ENCODE assay signal across 11 mouse cellular contexts in the genomic region with DNA sequence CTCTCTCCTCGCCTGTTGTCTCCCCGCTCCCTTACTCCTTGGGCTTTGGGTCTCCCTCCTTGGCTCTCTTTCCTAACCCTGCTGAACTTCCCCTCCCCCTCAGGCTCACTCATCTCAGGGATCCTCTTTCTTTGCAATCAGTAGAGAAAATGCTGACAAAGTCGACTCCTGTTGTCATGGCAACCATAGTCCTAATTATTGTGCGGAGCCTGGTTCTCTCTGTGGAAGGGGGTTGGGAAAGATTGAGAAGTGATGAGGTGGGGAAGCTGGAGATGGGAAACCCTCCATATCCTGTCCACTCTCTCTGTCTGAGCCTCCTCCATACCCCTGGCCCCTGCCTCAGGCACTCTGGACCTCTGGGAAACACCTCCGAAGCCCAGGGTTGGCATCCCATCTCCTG. TPM values are rescaled to one million over a fixed set of nuclear protein-coding genes. Genes with fewer than 3 reads are reported as not detected.
A peak's percentile ranks its signal among the peaks of the same experiment; 100 is the strongest.
DNase-seq lines count a peak whose midpoint lies in the region; ATAC-seq lines count a peak whose summit lies in the region.
"Had no signal": no experiment of that assay in that cellular context is flagged by ENCODE, and none has a peak within 500 bp of the region (broad histone marks: within the 10 kb centered on the region; RNA-seq: fewer than 3 reads in every experiment).

No protein-coding gene starts in this region.

- no peaks in the 10 kb centered on the region for H3K27me3 ChIP-seq in forebrain, embryonic 13.5 days
- H3K27me3 ChIP-seq in midbrain, embryonic 11.5 days (ENCODE audit: control insufficient read depth, insufficient read depth, low read length) = no peaks in the 10 kb centered on the region

- H3K4me3 ChIP-seq in forebrain, embryonic 13.5 days = no peak overlapping the region
- no peak overlapping the region for H3K4me3 ChIP-seq in midbrain, embryonic 11.5 days (ENCODE audit: low read depth, low read length)
- H3K4me3 ChIP-seq: lung, embryonic 15.5 days had no signal

- 0 out of 2 replicates have a peak overlapping the region, but pooled peaks have one; percentile 34 for H3K9ac ChIP-seq in forebrain, embryonic 13.5 days
- peak overlapping the region; percentile 31 for H3K9ac ChIP-seq in midbrain, embryonic 11.5 days (ENCODE audit: low read length)
- H3K9ac ChIP-seq: lung, embryonic 15.5 days had no signal

- DNase-seq in frontal cortex, postnatal 10 days (ENCODE audit: low spot score in 2 of 2) = no peak
- DNase-seq in brain, adult 2 months (ENCODE audit: low read depth, low spot score) = peak; percentile 83
- DNase-seq in midbrain, embryonic 11.5 days (ENCODE audit: low spot score, missing footprints) = peak; percentile 92
- DNase-seq in cerebellum, postnatal 25 days = no peak
- no peak for DNase-seq in ovary, adult 18-20 months (ENCODE audit: low spot score)
- DNase-seq: adrenal gland, adult 8-10 months had no signal

- peaks cover 42% of the 10 kb centered on the region for H3K4me1 ChIP-seq in forebrain, embryonic 13.5 days
- H3K4me1 ChIP-seq in midbrain, embryonic 11.5 days (ENCODE audit: control insufficient read depth, insufficient read depth, low read length) = peaks cover 33% of the 10 kb centered on the region

- peaks cover 92% of the 10 kb centered on the region for H3K36me3 ChIP-seq in forebrain, embryonic 13.5 days (ENCODE audit: poor library complexity, severe bottlenecking)
- peaks cover 3% of the 10 kb centered on the region; the same call in 1 of the 2 replicates for H3K36me3 ChIP-seq in midbrain, embryonic 11.5 days (ENCODE audit: control insufficient read depth, insufficient read depth, low read length)
- H3K36me3 ChIP-seq: lung, embryonic 15.5 days had no signal

- no peaks in the 10 kb centered on the region for H3K9me3 ChIP-seq in forebrain, embryonic 13.5 days (replicated peaks)
- no peaks in the 10 kb centered on the region for H3K9me3 ChIP-seq in midbrain, embryonic 11.5 days (ENCODE audit: control insufficient read depth, low read length)
- H3K9me3 ChIP-seq: lung, embryonic 15.5 days had no signal

- H3K4me2 ChIP-seq in forebrain, embryonic 13.5 days = peak overlapping the region; percentile 37
- peak overlapping the region; percentile 25; the same call in 1 of the 2 replicates for H3K4me2 ChIP-seq in midbrain, embryonic 11.5 days
- H3K4me2 ChIP-seq: lung, embryonic 15.5 days had no signal

- WGBS in forebrain, embryonic 13.5 days = 17% methylated on average over 5 of the region's 5 CpGs
- 14% methylated on average over 5 of the region's 5 CpGs for WGBS in midbrain, embryonic 11.5 days

- ATAC-seq in frontal cortex, adult (ENCODE audit: low TSS enrichment) = peak; percentile 15; the same call in 1 of the 2 replicates
- peak; percentile 76 for ATAC-seq in forebrain, embryonic 13.5 days
- ATAC-seq in midbrain, embryonic 11.5 days (ENCODE audit: low FRiP score) = peak; percentile 61
- ATAC-seq in erythroid progenitor cell, adult 5-6 weeks (replicated peaks; ENCODE audit: low FRiP score, poor library complexity, severe bottlenecking) = no peak

- H3K27ac ChIP-seq in forebrain, embryonic 13.5 days = peak overlapping the region; percentile 89
- H3K27ac ChIP-seq in midbrain, embryonic 11.5 days (ENCODE audit: low read depth, low read length) = peak overlapping the region; percentile 77
- H3K27ac ChIP-seq: lung, embryonic 15.5 days had no signal

RNA-seq across cellular contexts. Expression of a gene that starts 24.2 kb away (rescaled TPM):
- polyA plus RNA-seq in forebrain, embryonic 13.5 days (2015; fragmentation: Nextera tagmentation; extraction: Ambion mirVana) = not detected in 2 replicates
- polyA plus RNA-seq in midbrain, embryonic 11.5 days (2014; fragmentation: Nextera tagmentation; extraction: Ambion mirVana) = not detected in 2 replicates
- not detected in 2 replicates for total RNA-seq in erythroid progenitor cell, adult 5-6 weeks (2015; ENCODE audit: low replicate concordance)
- not detected in 2 replicates for total RNA-seq in erythroid progenitor cell, adult 5-6 weeks (2017; ENCODE audit: low replicate concordance)
- polyA plus RNA-seq: heart, embryonic 14.5 days had no signal

Comparison
In these comparisons a context has a peak if more than half of its experiments do, and no peak if none do; other contexts are left out.
1. DNase-seq: peak in brain, adult 2 months (single experiment) and midbrain, embryonic 11.5 days (single experiment); none in frontal cortex, postnatal 10 days (0 of 2), cerebellum, postnatal 25 days (0 of 2) and ovary, adult 18-20 months (single experiment).